ENCODE assay signal across 26 mouse cellular contexts in the genomic region with DNA sequence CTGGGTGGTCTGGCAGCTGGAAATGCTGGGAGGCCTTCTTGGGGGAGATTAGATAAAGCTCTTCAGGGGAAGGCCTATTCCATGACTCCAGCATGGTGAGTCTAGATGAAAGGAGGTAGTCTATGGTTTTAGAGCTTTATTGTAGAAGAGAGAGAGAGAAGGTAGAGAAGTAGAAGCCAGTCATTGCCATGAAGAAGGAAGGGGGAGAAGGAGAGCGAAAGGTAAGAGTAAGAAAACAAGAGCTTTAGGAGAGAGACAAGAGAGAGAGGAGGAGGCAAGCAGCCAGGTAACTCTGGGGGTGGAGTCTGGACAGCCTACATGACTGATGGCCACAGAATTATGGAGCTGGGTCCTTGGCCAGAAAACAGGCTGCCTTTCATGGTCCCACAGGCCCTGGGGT. TPM values are rescaled to one million over a fixed set of nuclear protein-coding genes. Genes with fewer than 3 reads are reported as not detected.
DNase-seq lines count a peak whose midpoint lies in the region; ATAC-seq lines count a peak whose summit lies in the region.
"Had no signal": no experiment of that assay in that cellular context is flagged by ENCODE, and none has a peak within 500 bp of the region (broad histone marks: within the 10 kb centered on the region; RNA-seq: fewer than 3 reads in every experiment).

Ren1 (plus strand) TSS at position 301 of the 400 bp plus-strand sequence.

- H3K9ac ChIP-seq in hindbrain, embryonic 14.5 days = no peak within 1 kb of the TSS
- H3K9ac ChIP-seq in hindbrain, embryonic 16.5 days (ENCODE audit: low read depth, low read length) = no peak within 1 kb of the TSS
- no peak within 1 kb of the TSS for H3K9ac ChIP-seq in kidney, embryonic 16.5 days (replicated peaks; ENCODE audit: low read length)
- H3K9ac ChIP-seq in midbrain, embryonic 16.5 days (ENCODE audit: low read depth, low read length) = no peak within 1 kb of the TSS
- H3K9ac ChIP-seq in midbrain, embryonic 11.5 days (ENCODE audit: low read length) = no peak within 1 kb of the TSS
- H3K9ac ChIP-seq: embryonic facial prominence, embryonic 13.5 days; forebrain, embryonic 13.5 days; hindbrain, embryonic 15.5 days had no signal

- no peaks in the 10 kb centered on the region for H3K4me1 ChIP-seq in hindbrain, embryonic 14.5 days (replicated peaks; ENCODE audit: control insufficient read depth, insufficient read depth, low read length)
- H3K4me1 ChIP-seq in hindbrain, embryonic 16.5 days (ENCODE audit: control insufficient read depth, insufficient read depth, low read depth, low read length) = peaks cover 2% of the 10 kb centered on the region
- peaks cover 4% of the 10 kb centered on the region; the same call in 1 of the 2 replicates for H3K4me1 ChIP-seq in kidney, embryonic 16.5 days (ENCODE audit: insufficient read depth, low read length)
- H3K4me1 ChIP-seq in midbrain, embryonic 16.5 days (ENCODE audit: control insufficient read depth, insufficient read depth, low read length) = no peaks in the 10 kb centered on the region
- H3K4me1 ChIP-seq in midbrain, embryonic 11.5 days (ENCODE audit: control insufficient read depth, insufficient read depth, low read length) = 0 out of 2 replicates have a peak, but pooled peaks cover 3% of the 10 kb centered on the region

- H3K27me3 ChIP-seq in hindbrain, embryonic 14.5 days (ENCODE audit: control insufficient read depth, insufficient read depth, low read length) = no peaks in the 10 kb centered on the region
- H3K27me3 ChIP-seq in hindbrain, embryonic 16.5 days (replicated peaks; ENCODE audit: control insufficient read depth, insufficient read depth, low read length) = 0 out of 2 replicates have a peak, but pooled peaks cover 2% of the 10 kb centered on the region
- H3K27me3 ChIP-seq in kidney, embryonic 16.5 days (ENCODE audit: insufficient read depth, low read length) = no peaks in the 10 kb centered on the region
- H3K27me3 ChIP-seq in midbrain, embryonic 16.5 days (ENCODE audit: control insufficient read depth, insufficient read depth, low read depth, low read length) = no peaks in the 10 kb centered on the region
- H3K27me3 ChIP-seq in midbrain, embryonic 11.5 days (ENCODE audit: control insufficient read depth, insufficient read depth, low read length) = no peaks in the 10 kb centered on the region
- H3K27me3 ChIP-seq: hindbrain, embryonic 15.5 days had no signal

- H3K9me3 ChIP-seq in hindbrain, embryonic 14.5 days (ENCODE audit: control insufficient read depth, low read length) = no peaks in the 10 kb centered on the region
- H3K9me3 ChIP-seq in hindbrain, embryonic 16.5 days (ENCODE audit: control insufficient read depth, low read length) = no peaks in the 10 kb centered on the region
- no peaks in the 10 kb centered on the region for H3K9me3 ChIP-seq in kidney, embryonic 16.5 days (ENCODE audit: low read length)
- no peaks in the 10 kb centered on the region for H3K9me3 ChIP-seq in midbrain, embryonic 16.5 days (replicated peaks; ENCODE audit: control insufficient read depth, low read length, poor library complexity, severe bottlenecking)
- H3K9me3 ChIP-seq in midbrain, embryonic 11.5 days (ENCODE audit: control insufficient read depth, low read length) = no peaks in the 10 kb centered on the region
- H3K9me3 ChIP-seq: embryonic facial prominence, embryonic 13.5 days; forebrain, embryonic 13.5 days; G1E; heart, embryonic 10.5 days; hindbrain, embryonic 15.5 days had no signal

- no peaks in the 10 kb centered on the region for H3K36me3 ChIP-seq in hindbrain, embryonic 14.5 days (replicated peaks; ENCODE audit: control insufficient read depth, insufficient read depth)
- no peaks in the 10 kb centered on the region for H3K36me3 ChIP-seq in hindbrain, embryonic 16.5 days (ENCODE audit: control insufficient read depth, insufficient read depth, low read length)
- H3K36me3 ChIP-seq in kidney, embryonic 16.5 days (ENCODE audit: insufficient read depth, low read length) = no peaks in the 10 kb centered on the region
- no peaks in the 10 kb centered on the region for H3K36me3 ChIP-seq in midbrain, embryonic 16.5 days (ENCODE audit: control insufficient read depth, insufficient read depth, low read length)
- no peaks in the 10 kb centered on the region for H3K36me3 ChIP-seq in midbrain, embryonic 11.5 days (ENCODE audit: control insufficient read depth, insufficient read depth, low read length)
- H3K36me3 ChIP-seq: embryonic facial prominence, embryonic 13.5 days; G1E; heart, embryonic 10.5 days; hindbrain, embryonic 15.5 days had no signal

- WGBS in hindbrain, embryonic 14.5 days = 83% methylated on average over 1 of the region's 1 CpGs
- WGBS in hindbrain, embryonic 16.5 days = 86% methylated on average over 1 of the region's 1 CpGs
- WGBS in kidney, embryonic 16.5 days = 88% methylated on average over 1 of the region's 1 CpGs
- WGBS in midbrain, embryonic 16.5 days = 100% methylated on average over 1 of the region's 1 CpGs
- WGBS in midbrain, embryonic 11.5 days = 96% methylated on average over 1 of the region's 1 CpGs

- no peak within 1 kb of the TSS for H3K4me3 ChIP-seq in hindbrain, embryonic 14.5 days (replicated peaks; ENCODE audit: low read length)
- no peak within 1 kb of the TSS for H3K4me3 ChIP-seq in hindbrain, embryonic 16.5 days (ENCODE audit: low read length)
- no peak within 1 kb of the TSS for H3K4me3 ChIP-seq in kidney, embryonic 16.5 days (ENCODE audit: low read length)
- H3K4me3 ChIP-seq in midbrain, embryonic 16.5 days (ENCODE audit: low read depth, low read length) = no peak within 1 kb of the TSS
- H3K4me3 ChIP-seq in midbrain, embryonic 11.5 days (ENCODE audit: low read depth, low read length) = no peak within 1 kb of the TSS
- H3K4me3 ChIP-seq: embryonic facial prominence, embryonic 13.5 days; forebrain, embryonic 13.5 days; heart, embryonic 10.5 days; hindbrain, embryonic 15.5 days had no signal

- no peak within 1 kb of the TSS for H3K27ac ChIP-seq in hindbrain, embryonic 14.5 days
- H3K27ac ChIP-seq in hindbrain, embryonic 16.5 days (ENCODE audit: low read depth, low read length) = no peak within 1 kb of the TSS
- no peak within 1 kb of the TSS for H3K27ac ChIP-seq in kidney, embryonic 16.5 days (ENCODE audit: low read length)
- H3K27ac ChIP-seq in midbrain, embryonic 16.5 days (ENCODE audit: low read length) = 0 out of 2 replicates have a peak within 1 kb of the TSS, but pooled peaks have one; percentile 3
- no peak within 1 kb of the TSS for H3K27ac ChIP-seq in midbrain, embryonic 11.5 days (ENCODE audit: low read depth, low read length)
- H3K27ac ChIP-seq: embryonic facial prominence, embryonic 13.5 days; forebrain, embryonic 13.5 days; heart, embryonic 10.5 days; hindbrain, embryonic 15.5 days had no signal

- ATAC-seq in hindbrain, embryonic 14.5 days (ENCODE audit: low FRiP score) = no peak
- no peak for ATAC-seq in hindbrain, embryonic 16.5 days
- no peak for ATAC-seq in kidney, embryonic 16.5 days (ENCODE audit: low FRiP score, low TSS enrichment)
- no peak for ATAC-seq in midbrain, embryonic 16.5 days
- no peak for ATAC-seq in midbrain, embryonic 11.5 days (ENCODE audit: low FRiP score)
- ATAC-seq: CD4-positive, CD25-positive, alpha-beta regulatory T cell, adult 4 months; forebrain, embryonic 13.5 days had no signal

- DNase-seq in adrenal gland, postnatal 10 days = peak; percentile 24
- DNase-seq in adrenal gland, adult 8-10 months = no peak
- no peak for DNase-seq in hindbrain, embryonic 14.5 days (ENCODE audit: low spot score)
- DNase-seq in kidney, postnatal 25 days = no peak
- DNase-seq in midbrain, embryonic 11.5 days (ENCODE audit: low spot score, missing footprints) = no peak
- DNase-seq: adrenal gland, postnatal 14 days; B cell, adult 2 months; cerebellum, adult 18-20 months; cerebellum, adult 9-11 months; cerebellum, postnatal 36 days; gastrocnemius, postnatal 10 days; heart, adult 18-20 months; heart, postnatal 10 days; heart, postnatal 4 days had no signal

- H3K4me2 ChIP-seq in hindbrain, embryonic 14.5 days (replicated peaks) = no peak within 1 kb of the TSS
- H3K4me2 ChIP-seq in hindbrain, embryonic 16.5 days (ENCODE audit: low read length) = no peak within 1 kb of the TSS
- H3K4me2 ChIP-seq in kidney, embryonic 16.5 days (replicated peaks; ENCODE audit: low read depth, low read length) = no peak within 1 kb of the TSS
- no peak within 1 kb of the TSS for H3K4me2 ChIP-seq in midbrain, embryonic 16.5 days (ENCODE audit: low read length)
- H3K4me2 ChIP-seq in midbrain, embryonic 11.5 days = no peak within 1 kb of the TSS
- H3K4me2 ChIP-seq: embryonic facial prominence, embryonic 13.5 days; forebrain, embryonic 13.5 days; hindbrain, embryonic 15.5 days had no signal

RNA-seq across cellular contexts. Expression of gene Ren1, which starts in this region (rescaled TPM):
- total RNA-seq in adrenal gland, postnatal 10 days (2021) = 1 to 10 TPM in 1 of 2 experiments, under 1 TPM in 1; 0.94 to 5.1 TPM
- 1 to 10 TPM in 3 of 4 experiments, under 1 TPM in 1; 0.97 to 5.8 (median 4.7) TPM for total RNA-seq in adrenal gland, adult 8-10 months (2022)
- polyA plus RNA-seq in hindbrain, embryonic 14.5 days (2014; fragmentation: Nextera tagmentation; extraction: Ambion mirVana) = 7.3 and 11.1 TPM in 2 replicates
- polyA plus RNA-seq in hindbrain, embryonic 16.5 days (2015; fragmentation: Nextera tagmentation; extraction: Ambion mirVana) = 6.6 and 7.8 TPM in 2 replicates
- polyA plus RNA-seq in kidney, embryonic 16.5 days (2015; fragmentation: Nextera tagmentation; extraction: Ambion mirVana) = 412 and 490 TPM in 2 replicates
- polyA plus RNA-seq in midbrain, embryonic 16.5 days (2015; fragmentation: Nextera tagmentation; extraction: Ambion mirVana) = 0.35 TPM in 1 of 2 replicates, not detected in the other
- polyA plus RNA-seq in midbrain, embryonic 11.5 days (2014; fragmentation: Nextera tagmentation; extraction: Ambion mirVana) = not detected in 2 replicates
- total RNA-seq: G1E; gastrocnemius, postnatal 10 days; gastrocnemius, postnatal 4 days; heart, adult 18-20 months had no signal
- polyA plus RNA-seq: CD4-positive, CD25-positive, alpha-beta regulatory T cell, adult 4 months; forebrain, embryonic 13.5 days; frontal cortex, adult 2 months; G1E; heart, embryonic 14.5 days had no signal

Comparison
In these comparisons a context has a peak if more than half of its experiments do, and no peak if none do; other contexts are left out.
1. RNA of gene Ren1 (polyA plus RNA-seq): 412 to 490 TPM in kidney, embryonic 16.5 days; 7.3 to 11.1 TPM in hindbrain, embryonic 14.5 days, 6.6 to 7.8 TPM in hindbrain, embryonic 16.5 days, 0.35 TPM in midbrain, embryonic 16.5 days and not detected in midbrain, embryonic 11.5 days; every median in the first group is over 10 times any median in the second.